Mouse (Mus musculus) bone marrow, adult 2 months (tissue): ENCODE results near the gene Dpy19l2. TPM values are rescaled to one million over a fixed set of nuclear protein-coding genes. Genes with fewer than 3 reads are reported as not detected.
"Not testable (repeated sequence)": the region's sequence is repeated elsewhere in the genome, so short reads cannot be mapped to it uniquely, and the experiment has no call there.

ENCODE experiments used
- H3K27ac ChIP-seq: fragments of 200-500 bp; 2 replicates; pipeline ENCODE4 v1.5.1; 2012; ENCODE audit warnings: low read depth, mild to moderate bottlenecking, control low read depth, inconsistent platforms, low read length; ENCODE audit not compliant: control insufficient read depth, poor library complexity, insufficient read depth
- H3K4me1 ChIP-seq: fragments of 200-500 bp; 2 replicates; pipeline ENCODE4 v1.6.1; 2011; ENCODE audit warnings: low read length; ENCODE audit not compliant: control insufficient read depth, insufficient read depth
- H3K4me3 ChIP-seq: fragments of 200-500 bp; replicated peaks from 2 replicates; pipeline ENCODE3; 2011; ENCODE audit warnings: mild to moderate bottlenecking, low read depth, low read length, control low read depth; ENCODE audit not compliant: control insufficient read depth
- CTCF ChIP-seq: fragments of 200-500 bp; IDR thresholded peaks from 2 replicates; pipeline ENCODE4 v1.5.1; 2011; ENCODE audit warnings: low read length, control low read depth; ENCODE audit not compliant: control insufficient read depth, insufficient read depth
- POLR2A ChIP-seq: fragments of 200-500 bp; IDR thresholded peaks from 2 replicates; pipeline ENCODE4 v1.6.1; 2011; ENCODE audit warnings: low read depth, mild to moderate bottlenecking, control low read depth, low read length, borderline replicate concordance; ENCODE audit not compliant: control insufficient read depth
- WGBS: fragments of 180-500 bp; shearing (Covaris S2); methylation state at CpG from one replicate; pipeline ENCODE4 v1.1.7; 2018; 5-methylcytosine and 5-hydroxymethylcytosine counted together
- polyA plus RNA-seq: library from polyadenylated mRNA; stranded (reverse); fragments of >200 nt; gene quantifications from 2 replicates; pipeline ENCODE4 v1.2.4, GENCODE M21; 2011; ENCODE audit warnings: low replicate concordance; ENCODE audit not compliant: missing spikeins, insufficient read depth, insufficient read length

Gene Dpy19l2
- not detected in 2 replicates for polyA plus RNA-seq

GRCm38 (mm10) chr9:24695700-24696404, at the start of gene Dpy19l2:
Dpy19l2 (minus strand) TSS chr9:24696293.
- WGBS: 3% methylated on average over 45 of the region's 45 CpGs
- Histone ChIP-seq H3K4me3 (no peak within 1 kb of the TSS), H3K4me1 (no peaks in the 10 kb centered on the region), H3K27ac (no peak within 1 kb of the TSS)
- TF ChIP-seq POLR2A (no peak), CTCF (no peak)

GRCm38 (mm10) chr9:24744958-24745357, 48.9 kb upstream of the Dpy19l2 start:
- no peak overlapping the region for H3K4me3 ChIP-seq
- no peaks in the 10 kb centered on the region for H3K4me1 ChIP-seq
- no peak overlapping the region for H3K27ac ChIP-seq
- WGBS: 74% methylated on average over 5 of the region's 5 CpGs
- TF ChIP-seq CTCF (no peak), POLR2A (no peak)

GRCm38 (mm10) chr9:24701246-24701645, 5.2 kb upstream of the Dpy19l2 start:
- TF ChIP-seq POLR2A (no peak), CTCF (no peak)
- no peak overlapping the region for H3K4me3 ChIP-seq

GRCm38 (mm10) chr9:24696405-24696778, 299 bp upstream of the Dpy19l2 start:
- no peak for TF ChIP-seq POLR2A
- TF ChIP-seq CTCF: no peak
- Histone ChIP-seq H3K27ac (no peak overlapping the region), H3K4me3 (no peak overlapping the region), H3K4me1 (no peaks in the 10 kb centered on the region)
- 15% methylated on average over 9 of the region's 9 CpGs for WGBS

More at GRCm38 (mm10) chr9:24701246-24701645, 5.2 kb upstream of the Dpy19l2 start:
- Histone ChIP-seq H3K4me1 (no peaks in the 10 kb centered on the region), H3K27ac (no peak overlapping the region)

GRCm38 (mm10) chr9:24637341-24637740, 58.8 kb downstream of the Dpy19l2 start:
- H3K4me1 ChIP-seq, H3K27ac ChIP-seq, H3K4me3 ChIP-seq: not testable (repeated sequence)
- 73% methylated on average over 2 of the region's 2 CpGs for WGBS

- H3K27ac ChIP-seq: no peak within 1 kb of the TSS
- TF ChIP-seq CTCF (no peak), POLR2A (no peak)
- H3K4me1 ChIP-seq: no peaks in the 10 kb centered on the region
- 85% methylated on average over 5 of the region's 5 CpGs for WGBS
- no peak within 1 kb of the TSS for H3K4me3 ChIP-seq
These were observed 71.2 kb downstream of the Dpy19l2 start, which contains the start of gene Cypt4 for GRCm38 (mm10) chr9:24624896-24625295. Cypt4 (plus strand) TSS chr9:24625196.

- no peak for TF ChIP-seq POLR2A
- H3K27ac ChIP-seq: no peak overlapping the region
- 34% methylated on average over 2 of the region's 2 CpGs for WGBS
- H3K4me3 ChIP-seq: no peak overlapping the region
- H3K4me1 ChIP-seq: no peaks in the 10 kb centered on the region
These were observed 157.9 kb downstream of the Dpy19l2 start for GRCm38 (mm10) chr9:24538159-24538558.

GRCm38 (mm10) chr9:24516575-24517139, 179.4 kb downstream of the Dpy19l2 start:
- Histone ChIP-seq H3K27ac (no peak overlapping the region), H3K4me1 (no peaks in the 10 kb centered on the region), H3K4me3 (no peak overlapping the region)
- WGBS: 49% methylated on average over 10 of the region's 10 CpGs
- peak; percentile 70 for TF ChIP-seq CTCF
- no peak for TF ChIP-seq POLR2A

- Histone ChIP-seq H3K4me3 (no peak overlapping the region), H3K4me1 (no peaks in the 10 kb centered on the region), H3K27ac (no peak overlapping the region)
- TF ChIP-seq POLR2A (no peak), CTCF (no peak)
- 72% methylated on average over 5 of the region's 5 CpGs for WGBS
These were observed 182.0 kb downstream of the Dpy19l2 start for GRCm38 (mm10) chr9:24514078-24514469.
